Mouse (Mus musculus) MEL (cell line): ENCODE data around the gene Tmem150c. TPM values are rescaled to one million over a fixed set of nuclear protein-coding genes. Genes with fewer than 3 reads are reported as not detected.

Source experiments
- DNase-seq: peaks from one replicate; pipeline ENCODE4 v3.0.0; 2011; ENCODE audit warnings: low read depth, low spot score
- H3K27ac ChIP-seq: 2 replicates; pipeline ENCODE4 v1.5.1; 2012; ENCODE audit warnings: low read depth, mild to moderate bottlenecking, control low read depth, low read length, moderate library complexity; ENCODE audit not compliant: control insufficient read depth
- H3K27me3 ChIP-seq, 2 experiments: fragments of 150-350 bp in 1 of 2; sonication (generic) in 1 of 2; 2 replicates each; pipeline ENCODE4 v1.6.1; 2012; ENCODE audit warnings: low read length in 2 of 2, mild to moderate bottlenecking in 2 of 2, improper control_type of control experiment in 1 of 2, moderate library complexity in 1 of 2; ENCODE audit not compliant: insufficient read depth in 2 of 2, control insufficient read depth in 1 of 2
- H3K36me3 ChIP-seq, 2 experiments: 2 replicates each; pipeline ENCODE4 v1.6.1; 2012 to 2014; ENCODE audit warnings: low read length in 2 of 2, improper control_type of control experiment in 1 of 2, inconsistent platforms in 1 of 2, mild to moderate bottlenecking in 1 of 2; ENCODE audit not compliant: insufficient read depth in 2 of 2, control insufficient read depth in 1 of 2
- H3K4me1 ChIP-seq, 2 experiments: fragments of 150-350 bp in 1 of 2; sonication (generic) in 1 of 2; 2 replicates each; pipeline ENCODE4 v1.6.1; 2012; ENCODE audit warnings: low read length in 2 of 2, improper control_type of control experiment in 1 of 2, mild to moderate bottlenecking in 1 of 2; ENCODE audit not compliant: insufficient read depth in 2 of 2, control insufficient read depth in 1 of 2
- H3K4me3 ChIP-seq, 2 experiments: fragments of 150-350 bp in 1 of 2; sonication (generic) in 1 of 2; 2 replicates each; pipeline ENCODE4 v1.5.1; 2012; ENCODE audit warnings: low read depth in 2 of 2, low read length in 2 of 2, mild to moderate bottlenecking in 2 of 2, moderate library complexity in 2 of 2, control low read depth in 1 of 2, improper control_type of control experiment in 1 of 2; ENCODE audit not compliant: control insufficient read depth in 1 of 2, insufficient read depth in 1 of 2
- H3K79me2 ChIP-seq: 2 replicates; pipeline ENCODE4 v1.6.1; 2012; ENCODE audit warnings: mild to moderate bottlenecking, low read length, moderate library complexity; ENCODE audit not compliant: control insufficient read depth, poor library complexity, insufficient read depth
- H3K9ac ChIP-seq: 2 replicates; pipeline ENCODE4 v1.6.1; 2012; ENCODE audit warnings: low read depth, mild to moderate bottlenecking, control low read depth, low read length, moderate library complexity; ENCODE audit not compliant: control insufficient read depth, poor library complexity, severe bottlenecking
- H3K9me3 ChIP-seq: fragments of 150-350 bp; sonication (generic); replicated peaks from 2 replicates; pipeline ENCODE4 v1.6.1; 2012; ENCODE audit warnings: mild to moderate bottlenecking, low read length, improper control_type of control experiment, moderate library complexity; ENCODE audit not compliant: insufficient read depth
- ETS1 ChIP-seq: IDR thresholded peaks from 2 replicates; pipeline ENCODE4 v1.6.1; 2012; ENCODE audit warnings: low read depth, mild to moderate bottlenecking, inconsistent platforms, low read length, improper control_type of control experiment, moderate library complexity
- GABPA ChIP-seq: IDR thresholded peaks from 2 replicates; pipeline ENCODE4 v1.6.1; 2012; ENCODE audit warnings: low read depth, mild to moderate bottlenecking, inconsistent platforms, low read length, improper control_type of control experiment, moderate library complexity
- JUND ChIP-seq: IDR thresholded peaks from 2 replicates; pipeline ENCODE4 v1.6.1; 2011; ENCODE audit warnings: low read depth, mild to moderate bottlenecking, improper control_type of control experiment, low read length
- MEF2A ChIP-seq: IDR thresholded peaks from 2 replicates; pipeline ENCODE4 v1.6.1; 2014; ENCODE audit warnings: low read depth, mild to moderate bottlenecking, inconsistent platforms, low read length, improper control_type of control experiment; ENCODE audit not compliant: poor library complexity, insufficient replicate concordance, severe bottlenecking; ENCODE audit errors: extremely low read depth
- NELFE ChIP-seq: IDR thresholded peaks from 2 replicates; pipeline ENCODE4 v1.6.1; 2011; ENCODE audit warnings: low read depth, low read length, improper control_type of control experiment
- POLR2AphosphoS2 ChIP-seq: IDR thresholded peaks from 2 replicates; pipeline ENCODE4 v1.6.1; 2011; ENCODE audit warnings: low read length, improper control_type of control experiment
- RAD21 ChIP-seq: IDR thresholded peaks from 2 replicates; pipeline ENCODE4 v1.6.1; 2011; ENCODE audit warnings: mild to moderate bottlenecking, low read depth, low read length, improper control_type of control experiment
- SMC3 ChIP-seq: IDR thresholded peaks from 2 replicates; pipeline ENCODE4 v1.6.1; 2011; ENCODE audit warnings: low read depth, low read length, improper control_type of control experiment
- TBP ChIP-seq: IDR thresholded peaks from 2 replicates; pipeline ENCODE4 v1.8.0; 2011; ENCODE audit warnings: low read depth, low read length, improper control_type of control experiment
- UBTF ChIP-seq: IDR thresholded peaks from 2 replicates; pipeline ENCODE4 v1.6.1; 2012; ENCODE audit warnings: low read depth, mild to moderate bottlenecking, inconsistent platforms, low read length, improper control_type of control experiment, moderate library complexity, borderline replicate concordance; ENCODE audit not compliant: insufficient read depth
- USF2 ChIP-seq, 2 experiments: IDR thresholded peaks; 2 replicates each; pipeline ENCODE4 v1.6.1; 2011 to 2012; ENCODE audit warnings: improper control_type of control experiment in 2 of 2, low read length in 2 of 2, borderline replicate concordance in 1 of 2, inconsistent platforms in 1 of 2, low read depth in 1 of 2, mild to moderate bottlenecking in 1 of 2; ENCODE audit not compliant: insufficient read depth in 1 of 2
- ZKSCAN1 ChIP-seq: IDR thresholded peaks from 2 replicates; pipeline ENCODE4 v1.6.1; 2012; ENCODE audit warnings: low read depth, mild to moderate bottlenecking, inconsistent platforms, low read length, improper control_type of control experiment, moderate library complexity
- ZNF384 ChIP-seq: IDR thresholded peaks from 2 replicates; pipeline ENCODE4 v1.6.1; 2012; ENCODE audit warnings: low read depth, mild to moderate bottlenecking, inconsistent platforms, low read length, improper control_type of control experiment
- polyA plus RNA-seq, 2 experiments: library from polyadenylated mRNA; stranded (reverse) in 1 of 2; unstranded in 1 of 2; fragments of >175 nt in 1 of 2; fragments of >200 nt in 1 of 2; gene quantifications; 2 replicates each; pipeline versions ENCODE4 v1.2.1 to v1.2.4; 2012; ENCODE audit warnings: low replicate concordance in 2 of 2, low read depth in 1 of 2; ENCODE audit not compliant: insufficient read length in 2 of 2, insufficient read depth in 1 of 2, missing spikeins in 1 of 2
- total RNA-seq: library from RNA; depleted of rRNA; stranded (reverse); fragments of 300-350 nt; gene quantifications from 2 replicates; pipeline ENCODE4 v1.2.3, GENCODE M21; 2012

Gene Tmem150c
- total and polyA plus RNA-seq, 3 experiments: 0.04 to 0.06 TPM; not detected in 1

DNA sequence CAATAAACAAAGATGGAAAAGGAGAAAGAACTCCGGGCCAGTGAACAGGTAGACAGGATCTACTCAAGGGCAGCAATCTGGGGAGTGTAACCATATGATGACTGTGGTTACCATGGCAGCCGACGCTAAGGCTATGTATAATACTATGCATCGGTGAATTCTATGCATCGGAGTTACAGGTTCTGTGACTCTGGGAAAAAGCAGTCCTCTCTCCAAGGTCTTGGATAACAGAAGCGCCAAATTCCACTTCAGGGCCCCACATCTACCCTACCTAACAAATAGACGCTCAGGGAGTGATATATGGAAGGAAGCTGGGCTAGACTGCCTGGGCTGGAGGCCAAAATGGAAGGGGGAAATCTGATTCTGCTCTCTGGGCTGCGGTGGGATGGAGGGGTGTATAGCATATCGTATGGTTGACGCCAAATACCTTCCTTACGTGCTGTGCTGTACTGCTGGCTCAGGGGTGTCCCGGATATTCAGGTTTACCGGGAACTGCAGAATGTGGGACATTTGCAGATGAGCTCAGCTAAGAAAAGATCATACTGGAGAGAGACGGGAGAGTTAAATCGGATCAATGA, 37.3 kb upstream of the Tmem150c start:
- Histone ChIP-seq H3K9me3 (no peaks in the 10 kb centered on the region), H3K4me3 (no peak overlapping the region), H3K9ac (no peak overlapping the region), H3K27me3 (no peaks in the 10 kb centered on the region), H3K79me2 (no peaks in the 10 kb centered on the region), H3K36me3 (no peaks in the 10 kb centered on the region), H3K4me1 (no peaks in the 10 kb centered on the region), H3K27ac (no peak overlapping the region)
- TF ChIP-seq MEF2A: no peak
- TF ChIP-seq ZKSCAN1: no peak
- no peak for TF ChIP-seq POLR2AphosphoS2
- no peak for DNase-seq

GRCm38 (mm10) chr5:100196397-100196796, 36.8 kb upstream of the Tmem150c start:
- H3K27ac ChIP-seq: no peak overlapping the region
- no peaks in the 10 kb centered on the region for H3K79me2 ChIP-seq
- no peaks in the 10 kb centered on the region for H3K9me3 ChIP-seq
- no peaks in the 10 kb centered on the region for H3K36me3 ChIP-seq
- TF ChIP-seq SMC3 (no peak), NELFE (no peak), TBP (no peak), MEF2A (no peak), JUND (no peak), USF2 (IDR thresholded peaks at IDR 0.05; ENCODE audit: borderline replicate concordance in 1 of 2, insufficient read depth in 1 of 2, low read depth in 1 of 2, low read length in 2 of 2) (no peak), RAD21 (no peak), UBTF (no peak), GABPA (no peak), ETS1 (no peak)
- H3K27me3 ChIP-seq: no peaks in the 10 kb centered on the region
- no peak overlapping the region for H3K9ac ChIP-seq
- DNase-seq: no peak
- no peak overlapping the region for H3K4me3 ChIP-seq
- H3K4me1 ChIP-seq: no peaks in the 10 kb centered on the region

DNA sequence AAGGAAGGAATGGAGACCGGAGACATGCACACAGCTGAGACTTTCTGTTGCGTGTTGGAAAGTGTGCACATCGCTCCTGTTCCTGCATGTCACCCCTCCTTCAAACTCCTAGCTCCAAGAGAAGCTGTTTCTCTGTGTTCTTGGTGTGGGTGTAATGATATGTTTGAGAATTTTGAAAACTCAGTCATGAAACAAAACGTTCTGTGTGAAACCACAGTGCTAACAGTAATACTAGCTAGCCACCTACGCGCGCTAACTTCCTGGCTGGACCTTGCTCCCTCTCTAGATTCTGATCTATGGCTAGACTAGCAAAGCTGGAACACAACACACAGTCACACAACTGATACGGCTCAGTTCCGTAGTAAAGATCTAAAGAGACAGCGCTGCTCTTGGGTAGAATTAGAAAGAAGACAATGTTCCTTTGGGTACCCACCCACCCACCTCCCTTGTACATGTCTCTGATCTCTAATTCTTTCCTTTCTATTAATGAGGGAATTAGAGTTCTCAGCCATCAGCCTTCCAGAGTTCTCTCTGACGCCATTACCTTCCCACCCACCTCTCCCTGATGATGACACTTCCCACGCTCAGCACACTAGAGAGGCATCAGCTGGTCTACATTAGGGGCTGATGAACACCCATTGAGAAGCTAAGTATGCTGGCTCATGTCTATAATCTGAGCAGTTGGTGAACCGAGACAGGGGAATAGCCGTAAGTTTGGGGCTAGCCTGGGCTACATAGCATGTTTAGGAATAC, 32.0 kb upstream of the Tmem150c start:
- H3K36me3 ChIP-seq: no peaks in the 10 kb centered on the region
- H3K79me2 ChIP-seq: no peaks in the 10 kb centered on the region
- H3K4me1 ChIP-seq: no peaks in the 10 kb centered on the region
- TF ChIP-seq JUND (no peak), ZNF384 (no peak)
- H3K27me3 ChIP-seq: no peaks in the 10 kb centered on the region
- no peak for DNase-seq
- no peak overlapping the region for H3K9ac ChIP-seq
- H3K27ac ChIP-seq: no peak overlapping the region
- no peaks in the 10 kb centered on the region for H3K9me3 ChIP-seq
- no peak overlapping the region for H3K4me3 ChIP-seq
